Mouse (Mus musculus) erythroblast, adult 5-6 weeks (primary cell): ENCODE data around the gene Foxp2. TPM values are rescaled to one million over a fixed set of nuclear protein-coding genes. Genes with fewer than 3 reads are reported as not detected.

Experiments
- ATAC-seq: replicated peaks from 2 replicates; pipeline ENCODE4 v1.8.0; 2016; ENCODE audit warnings: moderate number of reproducible peaks, mild to moderate bottlenecking, moderate TSS enrichment, inconsistent platforms; ENCODE audit not compliant: poor library complexity, low FRiP score, severe bottlenecking
- total RNA-seq, 2 experiments: library from RNA; stranded (forward) in 1 of 2; stranded (reverse) in 1 of 2; fragments of 150-400 nt in 1 of 2; fragments of 200-764, 138-1000 nt in 1 of 2; gene quantifications; 2 replicates each; pipeline versions ENCODE4 v1.2.3 to v1.2.4; 2015 to 2017; ENCODE audit warnings: low replicate concordance in 2 of 2

The Foxp2 gene
- total RNA-seq, 2 experiments from 2014 or later, result 0.17 TPM; not detected in 1

DNA sequence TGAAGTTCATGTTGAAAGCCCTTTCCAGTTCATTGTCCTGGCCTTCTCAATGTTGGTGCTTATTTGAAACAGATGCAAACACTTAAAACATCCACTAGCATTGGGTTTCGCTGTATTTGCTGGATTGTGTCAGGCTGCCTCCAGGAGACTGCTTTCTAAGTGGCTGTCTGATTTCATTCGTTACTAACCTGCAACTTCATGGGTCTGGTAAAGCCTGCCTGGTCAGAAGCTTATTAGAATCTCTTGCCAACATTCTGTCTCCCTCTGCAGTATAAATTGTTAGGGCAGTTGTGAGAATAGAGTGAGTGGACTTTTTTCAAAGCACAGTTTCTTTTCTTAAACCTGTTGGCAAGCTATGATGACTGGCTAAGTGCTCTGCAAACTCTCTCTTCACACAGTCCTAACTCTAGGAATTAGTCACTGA lies 420.4 kb downstream of the Foxp2 start:
- ATAC-seq, result no peak

DNA sequence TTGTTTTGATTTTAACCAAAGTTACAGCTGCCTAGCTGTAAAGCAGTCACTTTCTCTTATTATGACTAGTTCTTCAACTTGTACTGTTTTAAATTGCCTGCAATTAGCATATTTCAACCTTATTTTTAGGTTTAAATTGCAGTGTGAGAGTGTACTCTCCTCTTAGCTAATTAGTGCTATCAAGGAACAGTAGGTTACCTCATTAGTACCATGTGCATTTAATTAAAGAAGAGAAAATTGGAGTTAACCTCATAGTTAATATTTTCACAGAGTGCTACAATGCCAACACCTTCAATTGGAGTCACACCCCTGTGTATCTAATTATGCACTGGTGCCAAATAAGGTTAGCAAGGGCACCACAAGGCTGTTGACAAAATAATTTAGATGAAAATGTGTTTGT lies 421.9 kb downstream of the Foxp2 start:
- no peak for ATAC-seq

DNA sequence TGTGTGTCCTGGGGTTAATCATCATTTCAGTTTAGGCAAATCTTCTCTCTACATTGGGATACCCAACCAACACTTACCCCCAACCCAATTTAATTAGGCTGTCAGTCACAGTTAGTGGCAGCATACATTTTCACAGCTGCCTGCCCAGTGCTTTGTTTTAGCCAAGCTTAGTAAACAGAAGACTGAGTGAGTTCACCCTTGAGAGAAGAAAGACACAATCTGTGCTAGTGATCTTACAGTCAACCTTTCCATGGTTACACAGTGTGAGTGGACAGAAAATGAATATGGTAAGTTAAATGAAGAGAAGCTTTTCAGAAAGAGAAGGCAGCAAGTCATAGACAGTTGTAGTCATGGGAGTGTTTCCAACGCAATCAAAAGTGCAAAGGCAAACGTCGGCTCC lies 446.6 kb downstream of the Foxp2 start:
- ATAC-seq, result no peak

GRCm38 (mm10) chr6:15355852-15356251 lies 454.7 kb downstream of the Foxp2 start:
- no peak for ATAC-seq

- ATAC-seq, result no peak
Measured at GRCm38 (mm10) chr6:15370281-15370680, 469.1 kb downstream of the Foxp2 start.

- ATAC-seq, result no peak
Measured at GRCm38 (mm10) chr6:15370827-15371226, 469.7 kb downstream of the Foxp2 start.

GRCm38 (mm10) chr6:15373621-15374020 lies 472.5 kb downstream of the Foxp2 start:
- no peak for ATAC-seq

GRCm38 (mm10) chr6:15378261-15378660 lies 477.1 kb downstream of the Foxp2 start:
- ATAC-seq, result no peak

GRCm38 (mm10) chr6:15396462-15396861 lies 495.3 kb downstream of the Foxp2 start:
- no peak for ATAC-seq

GRCm38 (mm10) chr6:15397485-15397884 lies 496.3 kb downstream of the Foxp2 start:
- ATAC-seq, result no peak

DNA sequence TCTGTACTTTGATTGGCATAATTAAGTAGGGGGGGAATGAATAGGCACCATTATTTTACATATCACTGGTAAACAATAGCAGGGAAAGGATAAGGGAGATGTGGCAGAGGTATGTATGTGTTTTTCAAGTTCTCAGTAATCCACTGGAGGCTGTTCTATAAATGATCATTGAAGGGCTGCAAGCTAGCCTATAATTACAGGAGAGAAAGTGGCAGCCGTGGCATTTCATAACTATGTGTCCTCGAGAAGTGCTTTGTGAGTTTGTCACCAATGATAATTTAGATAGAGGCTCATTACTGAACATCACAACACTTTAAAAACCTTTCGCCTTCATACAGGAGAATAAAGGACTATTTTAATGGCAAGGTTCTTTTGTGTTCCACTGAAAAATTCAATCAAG lies 500.0 kb downstream of the Foxp2 start:
- no peak for ATAC-seq

DNA sequence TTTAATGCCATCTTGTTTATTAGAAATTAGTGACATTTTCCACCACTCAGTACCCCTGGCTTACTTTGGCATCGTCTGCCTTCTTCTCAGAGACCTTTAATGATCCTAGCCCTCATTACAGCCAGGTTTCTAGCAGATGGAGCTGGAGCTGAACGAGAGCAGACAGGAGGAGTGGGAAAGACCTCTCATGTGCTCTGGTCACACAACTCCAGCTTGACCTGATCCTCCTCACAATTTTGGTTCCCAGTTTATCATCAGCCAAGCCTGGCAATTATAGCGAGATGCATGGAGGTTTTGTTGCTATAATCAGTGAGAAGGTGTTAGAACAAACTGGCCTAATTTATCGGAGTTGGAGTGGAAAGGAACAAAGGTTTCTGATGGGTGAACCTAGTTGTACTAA lies 500.9 kb downstream of the Foxp2 start:
- no peak for ATAC-seq

- no peak for ATAC-seq
Measured at GRCm38 (mm10) chr6:15415099-15415498, 514.0 kb downstream of the Foxp2 start.

GRCm38 (mm10) chr6:15459701-15460100 lies 558.6 kb downstream of the Foxp2 start:
- ATAC-seq, result no peak

- ATAC-seq, result no peak
Measured at GRCm38 (mm10) chr6:15463390-15463789, 562.2 kb downstream of the Foxp2 start.

- ATAC-seq, result no peak
Measured at GRCm38 (mm10) chr6:15465471-15465870, 564.3 kb downstream of the Foxp2 start.

GRCm38 (mm10) chr6:15466634-15467033 lies 565.5 kb downstream of the Foxp2 start:
- ATAC-seq, result no peak

DNA sequence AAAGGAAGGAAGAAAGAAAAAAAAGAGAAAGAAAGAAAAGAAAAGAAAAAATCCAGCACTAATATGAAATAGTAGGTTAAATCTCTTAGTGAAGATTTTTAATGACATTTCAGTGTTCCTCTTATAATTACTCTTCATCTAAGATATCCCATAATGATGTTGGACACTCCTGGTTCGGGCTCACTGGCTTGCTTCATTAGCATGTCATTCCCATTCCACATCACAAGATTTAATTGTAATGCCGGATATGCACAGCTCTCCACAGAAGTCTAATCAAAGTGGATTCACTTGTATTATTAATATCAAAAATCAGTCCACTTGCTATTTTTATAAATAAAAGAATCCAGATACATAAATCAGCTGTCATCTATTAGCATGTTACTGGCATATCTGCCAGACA lies 585.8 kb downstream of the Foxp2 start:
- ATAC-seq, result no peak

Other genes starting within 250 kb of the Foxp2 start
- gene Ppp1r3a, start 146.1 kb upstream of the Foxp2 start, total RNA-seq (2015; ENCODE audit: low replicate concordance), result not detected in 2 replicates
- not detected in 2 replicates for gene Ppp1r3a, start 146.1 kb upstream of the Foxp2 start, total RNA-seq (2017; ENCODE audit: low replicate concordance)